Mouse (Mus musculus) urinary bladder, postnatal 14 days (tissue): Measurements from ENCODE around the gene Gosr1.
"Not testable (repeated sequence)": the region's sequence is repeated elsewhere in the genome, so short reads cannot be mapped to it uniquely, and the experiment has no call there.

Experiments used
- DNase-seq: peaks from one replicate; pipeline ENCODE4 v3.0.0; 2021; ENCODE audit warnings: low spot score

Gene Gosr1

DNA sequence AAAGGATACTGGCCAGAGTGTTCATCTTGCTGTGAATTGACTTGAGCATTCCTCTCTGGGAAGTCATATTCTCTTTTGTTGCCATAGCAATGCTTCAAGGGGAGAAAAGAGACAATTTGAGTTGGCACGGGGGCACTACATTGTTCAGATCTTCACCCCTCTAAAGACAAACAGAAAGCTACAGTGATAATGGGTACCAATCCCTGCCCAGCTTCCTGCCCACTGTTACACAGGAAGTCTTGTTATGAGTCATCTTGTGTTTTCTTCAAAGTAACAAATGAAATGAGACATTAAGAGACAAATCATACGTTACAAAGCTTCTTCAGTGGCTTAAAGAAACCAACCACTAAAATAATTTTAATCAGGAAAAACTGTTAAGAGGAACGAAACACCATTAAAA, 28.8 kb downstream of the Gosr1 start:
- DNase-seq, result no peak

DNA sequence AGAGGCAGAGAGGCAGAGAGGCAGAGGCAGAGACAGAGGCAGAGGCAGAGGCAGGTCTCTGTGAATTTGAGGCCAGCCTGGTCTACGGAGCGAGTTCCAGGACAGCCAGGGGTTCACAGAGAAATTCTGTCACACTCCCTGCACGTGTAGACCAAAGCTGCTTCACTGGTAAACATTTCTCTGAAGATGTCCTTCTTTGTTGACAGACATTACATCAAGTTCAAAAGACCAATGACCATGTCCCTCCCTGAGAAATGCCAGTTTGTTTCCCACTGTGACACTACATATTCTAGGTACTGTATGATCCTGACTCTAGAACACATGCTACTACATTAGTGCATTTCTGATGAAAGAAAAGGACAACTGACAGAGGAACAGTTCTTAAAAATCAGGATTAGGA, 32.7 kb downstream of the Gosr1 start:
- no peak for DNase-seq

DNA sequence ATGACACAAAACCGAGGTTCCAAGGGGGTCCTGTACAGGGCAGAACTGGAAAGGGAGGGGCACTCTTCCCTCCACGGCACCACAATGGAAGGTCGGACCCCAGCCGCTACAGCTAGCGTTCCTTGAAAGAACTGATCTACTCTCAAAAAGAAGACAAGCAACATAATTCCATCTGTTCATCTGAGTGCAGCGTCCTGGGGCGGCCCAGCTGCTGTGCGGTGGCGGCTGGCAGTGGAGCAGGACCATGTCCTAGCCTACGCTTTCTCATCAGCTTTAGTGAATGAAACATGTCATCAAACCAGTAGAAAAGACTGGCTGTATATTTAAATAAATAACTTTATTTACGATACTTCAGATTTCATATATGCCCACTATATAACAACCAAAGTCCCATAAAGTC, 35.3 kb downstream of the Gosr1 start:
- DNase-seq, result no peak

DNA sequence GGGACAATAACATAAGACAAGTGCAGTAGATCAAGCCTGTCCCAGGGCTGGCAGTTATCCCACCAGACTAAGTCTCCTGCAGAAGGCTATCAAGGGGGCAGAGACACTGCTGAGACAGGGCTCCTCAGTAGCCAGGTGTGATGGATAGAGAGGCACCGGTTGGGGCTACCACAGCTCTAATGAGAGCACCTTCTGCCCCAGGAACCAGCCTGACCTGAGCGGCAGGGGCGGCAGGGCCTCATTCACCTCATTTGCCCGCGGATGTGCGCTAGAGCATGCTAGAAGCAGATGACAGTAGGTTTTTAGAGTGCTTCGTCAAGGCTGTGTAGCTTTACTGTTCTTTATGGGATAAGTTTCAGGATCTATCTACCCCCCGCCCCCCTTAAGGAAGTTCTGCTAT, 39.5 kb downstream of the Gosr1 start:
- no peak for DNase-seq

DNA sequence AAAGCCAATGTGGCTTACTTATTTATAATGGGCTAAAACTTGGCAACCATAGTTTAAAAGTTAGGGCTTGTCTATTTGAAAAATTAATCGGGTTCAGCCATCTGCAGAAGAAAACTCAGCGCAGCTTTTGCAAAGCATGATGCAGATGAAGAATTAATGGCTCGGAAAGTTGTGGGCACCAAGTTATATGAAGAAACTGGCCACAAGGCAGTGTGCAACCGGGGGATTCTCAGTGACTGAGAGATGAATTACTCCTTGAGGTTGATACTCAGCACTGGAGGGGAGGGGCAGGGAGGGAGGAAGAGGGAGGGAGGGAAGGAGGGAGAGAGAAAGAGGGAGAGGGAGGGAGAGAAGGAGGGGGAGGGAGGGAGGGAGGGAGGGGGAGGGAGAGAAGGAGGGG, 46.4 kb downstream of the Gosr1 start:
- no peak for DNase-seq

DNA sequence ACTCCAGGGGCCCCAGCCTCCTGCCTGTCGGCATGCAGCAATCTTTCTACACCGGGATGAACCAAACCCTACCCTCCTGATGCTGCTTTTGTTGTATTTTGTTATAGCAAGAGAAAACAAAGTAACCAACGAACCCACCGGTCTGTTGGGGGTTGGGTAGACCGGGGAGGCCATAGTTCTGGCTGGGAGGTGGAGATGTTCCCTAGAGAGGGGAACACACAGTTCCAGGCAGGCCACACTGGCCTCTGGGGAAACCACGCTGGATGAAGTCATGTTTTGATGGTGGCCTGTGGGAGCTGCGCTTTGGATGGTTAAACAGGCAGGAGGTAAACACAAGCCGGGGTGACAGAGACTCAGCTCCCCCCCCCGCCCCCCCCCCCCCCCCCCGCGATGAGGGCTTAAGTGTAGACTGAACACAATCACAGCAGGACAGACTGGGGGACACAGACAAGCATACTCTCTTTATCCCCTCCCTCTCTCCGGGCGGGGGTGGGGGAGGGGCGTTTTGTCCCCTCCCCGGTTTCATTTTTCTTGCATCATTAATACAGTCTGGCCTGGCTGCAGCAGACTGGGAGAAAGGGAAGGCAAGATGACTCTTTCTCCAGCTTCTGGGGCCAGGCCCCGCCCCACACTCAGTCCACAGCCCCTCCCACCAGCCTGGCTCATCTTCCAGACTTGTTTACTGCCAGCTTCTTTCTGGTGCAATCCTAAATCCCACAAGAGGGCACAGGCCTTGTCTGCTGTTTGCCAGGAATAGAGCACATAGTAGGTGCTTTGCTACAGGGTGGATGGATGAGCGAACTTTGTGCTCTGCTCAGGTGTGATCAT, 53.5 kb downstream of the Gosr1 start:
- peak; percentile 47 for DNase-seq

DNA sequence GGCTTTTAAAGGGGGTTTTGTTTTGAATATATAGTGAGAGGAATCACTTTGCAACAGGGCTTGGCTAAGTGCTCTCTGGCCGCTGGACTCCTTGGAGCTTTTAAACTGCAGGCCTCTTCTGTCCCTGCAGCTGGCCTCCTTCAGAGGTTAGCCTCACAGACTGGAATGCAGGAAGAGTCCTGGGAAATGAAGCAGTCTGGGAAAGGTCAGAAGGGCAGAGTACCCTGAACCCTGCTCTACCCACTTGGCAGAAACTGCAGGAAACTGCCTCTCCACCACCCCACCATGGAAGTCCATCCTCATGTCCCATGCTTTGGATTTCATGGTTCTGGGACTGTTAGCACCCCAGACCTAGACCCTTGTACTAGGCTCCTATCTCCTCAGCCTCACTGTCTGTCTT, 54.5 kb downstream of the Gosr1 start:
- no peak for DNase-seq

DNA sequence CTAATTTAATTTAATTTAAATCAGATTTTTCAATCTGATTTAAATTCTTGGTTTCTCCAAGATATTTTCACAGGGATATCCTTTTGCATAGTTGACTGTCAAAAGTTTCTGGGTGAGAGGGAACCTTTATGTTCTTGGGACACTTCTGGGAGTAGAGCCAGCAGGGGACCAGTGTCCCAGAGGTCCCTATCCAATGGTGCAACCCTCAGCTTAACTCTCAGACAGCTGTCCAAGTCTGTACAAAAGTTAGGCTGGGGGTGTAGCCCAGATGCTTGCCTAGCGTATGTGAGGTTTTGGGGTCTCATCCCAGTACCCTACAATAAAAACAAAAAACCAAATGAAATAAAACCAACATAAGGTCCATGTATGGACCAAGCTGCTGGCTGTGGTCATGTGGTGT, 55.3 kb downstream of the Gosr1 start:
- DNase-seq, result no peak

DNA sequence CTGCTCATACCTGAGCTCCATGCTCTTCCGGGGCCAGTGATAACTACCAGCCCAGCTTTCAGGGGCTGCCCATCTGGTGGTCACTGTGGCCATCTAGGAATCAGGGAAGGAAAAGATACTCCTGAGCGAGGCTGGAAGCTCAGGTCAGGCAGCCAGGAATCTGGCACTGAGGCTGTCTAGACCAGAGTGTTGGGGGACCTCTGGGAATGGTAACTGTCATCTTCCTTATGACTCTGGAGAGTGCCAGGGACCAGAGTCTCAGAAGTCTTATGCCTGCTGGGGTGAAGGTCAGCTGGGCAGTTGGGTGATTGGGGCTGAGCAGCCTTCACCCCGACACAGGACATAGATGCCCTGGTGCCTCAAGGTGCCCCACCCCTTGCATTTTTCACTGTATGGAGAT, 55.7 kb downstream of the Gosr1 start:
- no peak for DNase-seq

DNA sequence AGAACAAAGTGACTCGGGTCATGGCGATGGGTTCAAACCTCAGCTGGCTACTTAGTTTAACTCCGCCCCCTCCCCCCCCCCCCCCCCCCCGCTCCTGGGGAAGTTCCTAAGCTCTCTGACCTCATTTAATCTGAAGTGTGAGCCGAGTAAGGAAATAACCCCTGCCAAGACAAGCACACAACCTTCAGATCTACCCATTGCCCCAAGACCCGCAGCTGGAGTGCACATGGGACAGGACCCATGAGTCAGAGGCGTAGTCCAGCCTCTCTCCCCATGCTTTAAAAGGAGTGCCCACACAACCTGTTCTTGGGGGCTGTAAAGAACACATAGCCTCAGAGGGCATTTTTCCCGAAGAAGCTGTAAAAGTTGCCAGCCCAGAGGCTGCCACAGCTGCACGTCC, 63.8 kb downstream of the Gosr1 start:
- DNase-seq, result no peak

DNA sequence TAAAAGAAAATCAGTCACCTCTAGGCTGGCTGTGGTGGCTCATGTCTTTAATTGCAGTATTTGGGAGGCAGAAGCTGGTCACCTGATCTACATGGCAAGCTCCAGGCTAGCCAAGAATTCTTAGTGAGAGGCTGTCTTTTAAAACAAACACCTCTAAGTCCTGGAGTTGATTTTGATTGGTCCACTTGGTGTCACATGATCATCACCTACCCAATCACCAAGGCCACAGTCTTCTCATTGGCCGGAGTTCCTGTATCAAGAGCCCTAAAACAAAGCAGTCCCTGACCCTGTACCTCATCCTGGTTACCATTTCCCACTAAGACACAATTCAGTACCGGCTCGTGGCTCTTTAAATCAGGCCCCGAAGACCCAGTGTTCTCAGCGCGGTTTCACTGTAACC, 67.6 kb downstream of the Gosr1 start:
- DNase-seq, result no peak

DNA sequence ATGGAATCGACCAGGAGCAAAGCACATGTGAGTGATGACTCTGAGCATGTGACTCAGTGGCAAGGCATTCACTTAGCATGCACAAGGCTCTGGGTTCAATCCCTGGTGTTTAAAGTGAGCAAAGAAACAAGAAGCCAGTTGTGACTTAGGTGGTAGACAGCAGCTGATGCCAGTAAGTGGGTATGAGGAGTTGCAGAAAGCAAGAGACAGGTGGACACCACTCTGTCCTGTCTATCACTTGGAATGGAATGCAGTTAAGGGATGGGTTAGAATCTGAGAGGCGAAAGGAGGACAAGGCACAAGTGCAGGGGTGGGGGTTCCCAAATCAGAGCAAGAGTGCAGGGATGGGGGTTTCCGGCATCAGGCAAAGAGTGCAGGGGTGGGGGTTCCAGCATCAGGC, 71.3 kb downstream of the Gosr1 start:
- DNase-seq, result no peak

DNA sequence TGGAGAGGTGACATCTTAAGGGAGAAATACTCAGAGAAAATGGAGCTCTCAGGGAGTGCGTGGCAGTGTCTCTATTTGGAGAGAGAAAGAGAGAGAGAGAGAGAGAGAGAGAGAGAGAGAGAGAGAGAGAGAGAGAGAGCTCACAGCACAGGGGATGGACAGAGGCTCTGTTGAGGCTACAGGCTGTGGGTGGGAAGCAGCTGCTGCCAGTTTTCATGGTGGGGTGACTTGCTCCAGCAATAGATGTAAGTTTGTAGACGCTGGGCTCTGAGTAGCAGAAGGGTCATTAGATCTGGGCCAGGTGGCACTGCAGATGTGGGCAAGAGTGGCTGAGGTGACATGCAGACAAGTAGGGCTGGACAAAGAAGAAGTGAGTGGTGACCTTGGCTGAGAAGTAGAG, 77.8 kb downstream of the Gosr1 start:
- no peak for DNase-seq

DNA sequence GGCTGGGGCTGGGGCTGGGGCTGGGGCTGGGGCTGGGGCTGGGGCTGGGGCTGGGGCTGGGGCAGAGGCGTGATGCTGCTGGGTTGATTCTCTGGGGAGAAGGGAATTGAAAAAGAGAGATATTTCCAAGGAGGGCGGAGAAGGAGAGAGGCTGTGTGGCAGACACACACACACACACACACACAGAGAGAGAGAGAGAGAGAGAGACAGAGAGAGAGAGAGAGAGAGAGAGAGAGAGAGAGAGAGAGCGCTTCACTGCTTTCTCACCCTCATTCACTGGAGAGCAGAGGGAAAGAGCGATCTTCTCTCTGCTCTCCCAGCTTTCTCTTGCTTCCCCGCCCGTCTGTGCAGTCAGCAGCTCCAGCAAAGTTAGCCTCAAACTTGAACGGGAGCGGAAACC, 83.9 kb downstream of the Gosr1 start, which contains the start of gene Trarg1:
Trarg1 (plus strand) TSS at position 301 of the 400 bp plus-strand sequence.
- not testable (repeated sequence) for DNase-seq
